Mouse (Mus musculus): ENCODE results near the gene 5430419D17Rik. TPM values are rescaled to one million over a fixed set of nuclear protein-coding genes. Genes with fewer than 3 reads are reported as not detected.

5430419D17Rik gene
- 0.12 TPM in 1 of 2 replicates, not detected in the other for polyA plus RNA-seq (2012; rRNA removed)

GRCm38 (mm10) chr7:131174121-131174520, at the start of gene 5430419D17Rik:
Gene 5430419D17Rik, plus strand, starts transcription at chr7:131174402.

GRCm38 (mm10) chr7:131146214-131146613, 28.0 kb upstream of the 5430419D17Rik start, which contains the start of gene 4933402N03Rik:
Gene 4933402N03Rik, minus strand, starts transcription at chr7:131146314.

GRCm38 (mm10) chr7:131322192-131322591, 148.0 kb downstream of the 5430419D17Rik start, which contains the start of gene Cuzd1:
Gene Cuzd1, minus strand, starts transcription at chr7:131322292.

GRCm38 (mm10) chr7:131329416-131329815, 155.2 kb downstream of the 5430419D17Rik start, which contains the start of gene Fam24b:
Gene Fam24b, minus strand, starts transcription at chr7:131329516.

GRCm38 (mm10) chr7:131333564-131333963, 159.4 kb downstream of the 5430419D17Rik start, which contains the start of gene Fam24a:
Gene Fam24a, plus strand, starts transcription at chr7:131333864.

Other genes starting within 250 kb of the 5430419D17Rik start
- 79.1 and 83.2 TPM in 2 replicates for gene Htra1, start 238.3 kb upstream of the 5430419D17Rik start, polyA plus RNA-seq (2012; rRNA removed)
- 1,030 and 1,121 TPM in 2 replicates for gene Dmbt1, start 142.3 kb upstream of the 5430419D17Rik start, polyA plus RNA-seq (2012; rRNA removed)
- not detected in 2 replicates for gene 4933402N03Rik, start 28.1 kb upstream of the 5430419D17Rik start, polyA plus RNA-seq (2012; rRNA removed)
- 5.2 TPM in 1 of 2 replicates, not detected in the other for gene Cuzd1, start 147.9 kb downstream of the 5430419D17Rik start, polyA plus RNA-seq (2012; rRNA removed)
- gene Fam24b, start 155.1 kb downstream of the 5430419D17Rik start, polyA plus RNA-seq (2012; rRNA removed) = not detected in 2 replicates
- gene Fam24a, start 159.5 kb downstream of the 5430419D17Rik start, polyA plus RNA-seq (2012; rRNA removed) = not detected in 2 replicates
- 1.7 and 2.5 TPM in 2 replicates for gene 2310057M21Rik, start 188.4 kb downstream of the 5430419D17Rik start, polyA plus RNA-seq (2012; rRNA removed)
- gene Pstk, start 196.7 kb downstream of the 5430419D17Rik start, polyA plus RNA-seq (2012; rRNA removed) = 61.4 and 76.9 TPM in 2 replicates
- 6.4 and 7.0 TPM in 2 replicates for gene Ikzf5, start 236.1 kb downstream of the 5430419D17Rik start, polyA plus RNA-seq (2012; rRNA removed)
- gene Acadsb, start 236.2 kb downstream of the 5430419D17Rik start, polyA plus RNA-seq (2012; rRNA removed) = 2.7 and 3.2 TPM in 2 replicates